Mouse (Mus musculus) bone marrow macrophage, adult 2 months (primary cell): ENCODE data around the gene Oxct2a.

Experiments
- CTCF ChIP-seq: IDR thresholded peaks from 2 replicates; pipeline ENCODE4 v1.5.1; 2012; ENCODE audit warnings: low read depth, mild to moderate bottlenecking, low read length, moderate library complexity
- POLR2A ChIP-seq: IDR thresholded peaks from 2 replicates; pipeline ENCODE4 v1.6.1; 2012; ENCODE audit warnings: mild to moderate bottlenecking, low read depth, low read length, borderline replicate concordance

GRCm38 (mm10) chr4:123355941-123356340, 32.5 kb upstream of the Oxct2a start:
- no peak for TF ChIP-seq CTCF
- TF ChIP-seq POLR2A: no peak
